Mouse (Mus musculus): ENCODE measurements around the gene Sec14l1.

- TF ChIP-seq CTCF (conservative IDR thresholded peaks at IDR 0.05; ENCODE audit: low read length) (no peak), POU5F1 (IDR thresholded peaks at IDR 0.05; ENCODE audit: borderline replicate concordance, low read length) (no peak), NANOG (IDR thresholded peaks at IDR 0.05; ENCODE audit: borderline replicate concordance, low read length) (no peak)
Observed at GRCm38 (mm10) chr11:117199282-117200175, 84.6 kb downstream of the Sec14l1 start, which contains the start of gene Sept9.
